Mouse (Mus musculus): ENCODE results near the gene Pi4ka.

Gene Pi4ka

GRCm38 (mm10) chr16:17271856-17272255, 134.3 kb downstream of the Pi4ka start:
- DNase-seq (ENCODE audit: low spot score) = no peak

- no peak for DNase-seq (ENCODE audit: low spot score)
Observed at GRCm38 (mm10) chr16:17271124-17271523, 135.0 kb downstream of the Pi4ka start.

- DNase-seq (ENCODE audit: low spot score) = no peak
Observed at GRCm38 (mm10) chr16:17269872-17270271, 136.2 kb downstream of the Pi4ka start.

GRCm38 (mm10) chr16:17267937-17268336, 138.2 kb downstream of the Pi4ka start:
- DNase-seq (ENCODE audit: low spot score) = no peak

- no peak for DNase-seq (ENCODE audit: low spot score)
Observed at GRCm38 (mm10) chr16:17266113-17266512, 140.0 kb downstream of the Pi4ka start.

DNA sequence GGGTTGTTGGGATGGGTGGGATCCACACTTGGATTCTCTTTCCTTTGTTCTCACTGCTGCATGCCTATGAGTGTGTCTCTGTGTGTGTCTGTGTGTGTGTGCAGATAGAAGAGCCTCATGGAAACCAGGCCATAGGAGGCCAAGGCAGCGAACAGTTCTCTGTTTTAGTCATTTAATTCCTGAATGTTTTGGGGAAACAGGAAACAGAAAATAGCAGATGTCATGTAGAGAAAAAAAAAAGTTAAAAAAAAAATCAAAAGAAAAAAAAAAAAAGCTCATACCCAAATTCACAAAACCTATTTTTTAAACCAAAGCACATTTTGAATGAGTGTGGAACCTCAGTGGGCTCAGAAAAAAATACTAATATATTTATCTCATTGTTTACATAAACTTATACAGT, 144.8 kb downstream of the Pi4ka start:
- no peak for DNase-seq (ENCODE audit: low spot score)

GRCm38 (mm10) chr16:17258917-17259316, 147.2 kb downstream of the Pi4ka start:
- no peak for DNase-seq (ENCODE audit: low spot score)

- no peak for DNase-seq (ENCODE audit: low spot score)
Observed at GRCm38 (mm10) chr16:17257359-17257821, 148.7 kb downstream of the Pi4ka start.

DNA sequence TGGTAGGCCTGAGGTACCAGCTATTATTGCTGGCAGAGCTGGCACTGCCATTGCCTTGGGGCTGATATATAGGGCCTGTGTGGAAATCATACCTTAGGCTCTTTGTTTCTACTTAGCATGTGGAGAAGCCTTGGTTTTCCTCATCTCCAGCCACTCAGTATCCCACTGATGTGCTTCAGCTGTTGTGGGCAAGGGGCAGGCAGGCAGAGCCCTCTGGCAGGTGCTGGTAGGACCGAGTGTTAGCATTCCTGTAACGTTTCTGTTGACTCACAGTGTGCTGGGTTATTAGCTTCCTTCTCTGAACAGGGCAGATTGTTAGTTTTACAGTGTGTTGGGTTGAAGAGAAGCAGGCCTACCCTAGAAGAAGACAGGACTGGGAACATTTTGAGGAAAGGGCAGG, 150.8 kb downstream of the Pi4ka start:
- no peak for DNase-seq (ENCODE audit: low spot score)

- DNase-seq (ENCODE audit: low spot score) = no peak
Observed at GRCm38 (mm10) chr16:17254005-17254597, 152.0 kb downstream of the Pi4ka start.

DNA sequence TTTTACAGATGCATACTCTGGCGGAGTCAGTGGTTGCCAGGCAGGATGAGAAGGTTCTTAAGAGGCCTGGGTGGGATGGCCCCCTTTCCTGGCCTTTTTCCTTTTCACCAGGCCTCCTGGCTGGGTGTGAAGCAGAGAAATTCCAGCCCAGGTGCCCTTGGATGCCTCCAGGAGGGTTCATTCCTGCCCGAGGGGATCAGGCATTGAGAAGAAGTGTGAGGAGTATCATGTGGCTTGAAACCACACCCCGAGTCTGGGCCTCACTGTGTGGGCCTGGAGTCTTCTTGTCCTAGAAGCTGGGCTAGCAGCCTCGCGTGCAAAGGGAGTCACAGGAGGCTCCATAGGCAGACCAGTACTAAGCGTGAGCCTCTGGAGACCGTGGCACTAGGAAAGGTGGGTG, 153.3 kb downstream of the Pi4ka start:
- DNase-seq (ENCODE audit: low spot score) = no peak

GRCm38 (mm10) chr16:17252086-17252726, 153.9 kb downstream of the Pi4ka start:
- no peak for DNase-seq (ENCODE audit: low spot score)

DNA sequence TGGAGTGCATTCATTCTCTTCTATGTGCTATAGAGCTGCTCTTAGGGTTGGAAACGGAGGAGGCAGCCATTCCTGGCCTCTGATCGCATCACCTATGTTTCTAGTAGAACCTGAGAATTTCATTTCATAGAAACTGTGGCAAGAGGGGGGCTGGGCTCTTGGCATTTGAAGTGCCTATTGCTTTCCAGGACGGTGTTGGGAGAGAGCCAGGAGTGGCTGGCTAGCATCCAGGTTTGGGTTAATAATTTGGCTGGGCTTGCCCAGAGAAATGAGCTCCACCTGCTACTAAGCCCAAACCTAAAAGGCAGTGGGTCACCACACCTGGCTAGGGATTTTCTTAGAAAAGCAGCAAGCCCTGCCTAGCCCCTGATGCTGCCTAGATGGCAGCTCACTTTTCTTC, 154.6 kb downstream of the Pi4ka start:
- peak; percentile 59 for DNase-seq (ENCODE audit: low spot score)

DNA sequence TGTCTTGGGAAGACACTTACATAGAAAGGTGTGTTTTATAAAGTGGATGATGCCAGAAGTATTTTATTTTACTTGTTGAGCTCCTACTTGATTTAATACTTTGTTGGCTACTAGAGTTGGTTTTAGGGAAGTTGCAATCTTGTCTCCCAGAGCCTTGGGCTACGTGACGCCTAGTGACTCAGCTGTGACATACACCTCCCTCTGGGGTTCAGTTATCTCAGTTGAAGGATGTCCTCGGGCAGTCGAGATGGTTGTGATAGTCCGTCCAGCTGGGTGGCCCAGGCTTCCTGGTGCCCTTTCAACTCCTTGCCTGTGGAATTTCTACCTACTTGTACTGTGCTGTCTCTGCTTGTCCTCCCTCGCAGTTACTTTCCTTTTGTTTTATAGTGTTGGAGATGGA, 157.0 kb downstream of the Pi4ka start:
- no peak for DNase-seq (ENCODE audit: low spot score)

- no peak for DNase-seq (ENCODE audit: low spot score)
Observed at GRCm38 (mm10) chr16:17247727-17248126, 158.4 kb downstream of the Pi4ka start.

DNA sequence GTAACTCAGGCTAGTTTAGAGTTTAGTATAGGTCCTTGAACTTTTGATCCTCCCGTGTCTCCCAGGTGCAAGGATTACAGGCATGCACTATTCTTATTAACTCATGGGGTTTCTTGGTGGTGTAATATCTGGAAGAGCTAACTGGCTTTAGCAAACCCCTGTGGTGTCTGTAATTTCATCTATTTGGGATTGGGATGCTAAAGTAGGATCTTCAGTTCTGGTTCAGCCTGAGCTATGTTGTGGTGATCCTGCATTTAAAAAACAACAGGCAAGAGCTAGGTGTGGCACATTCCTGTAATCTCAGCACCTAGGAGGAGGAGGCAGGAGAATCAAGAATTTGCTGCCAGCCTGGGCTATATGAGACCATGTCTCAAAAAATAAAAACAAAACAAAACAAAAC, 161.1 kb downstream of the Pi4ka start:
- DNase-seq (ENCODE audit: low spot score) = no peak

GRCm38 (mm10) chr16:17243731-17244130, 162.4 kb downstream of the Pi4ka start:
- no peak for DNase-seq (ENCODE audit: low spot score)

- DNase-seq (ENCODE audit: low spot score) = no peak
Observed at GRCm38 (mm10) chr16:17239409-17239808, 166.7 kb downstream of the Pi4ka start.

GRCm38 (mm10) chr16:17237634-17238033, 168.5 kb downstream of the Pi4ka start:
- no peak for DNase-seq (ENCODE audit: low spot score)

GRCm38 (mm10) chr16:17234916-17235665, 171.0 kb downstream of the Pi4ka start:
- DNase-seq (ENCODE audit: low spot score) = peak; percentile 36

DNA sequence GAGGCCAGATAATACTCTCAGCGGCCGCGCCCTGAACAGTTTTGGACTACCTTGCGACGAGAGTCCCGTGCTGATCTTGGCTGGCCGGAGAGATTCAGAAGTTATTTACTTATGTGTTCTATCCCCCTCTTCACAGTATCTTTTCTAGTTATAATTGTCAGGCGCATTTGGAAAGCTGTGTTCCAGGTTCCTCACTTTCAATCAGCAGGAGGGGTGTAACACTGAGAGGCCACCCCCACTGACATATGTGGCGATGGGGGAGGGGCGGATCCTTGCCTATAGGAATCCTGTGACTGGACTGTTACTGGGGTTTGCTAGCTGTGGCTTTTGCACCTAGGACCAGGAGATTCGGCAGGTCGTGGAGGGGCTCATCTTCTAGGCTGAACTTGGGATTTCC, 171.6 kb downstream of the Pi4ka start:
- peak; percentile 50 for DNase-seq (ENCODE audit: low spot score)

GRCm38 (mm10) chr16:17233702-17234498, 172.2 kb downstream of the Pi4ka start:
- DNase-seq (ENCODE audit: low spot score) = peak; percentile 71

Measured in MN1 (cell line).